Comparison of ENCODE assay signal across 8 mouse cellular contexts in genomic region chr7:16405073-16405455, GRCm38 (mm10). TPM values are rescaled to one million over a fixed set of nuclear protein-coding genes. Genes with fewer than 3 reads are reported as not detected.
DNase-seq lines count a peak whose midpoint lies in the region; ATAC-seq and TF ChIP-seq lines count a peak whose summit lies in the region.

No protein-coding gene starts in this region.

- no peaks in the 10 kb centered on the region; the same call in 1 of the 2 replicates for H3K36me3 ChIP-seq in embryonic facial prominence, embryonic 12.5 days
- no peaks in the 10 kb centered on the region for H3K36me3 ChIP-seq in heart, embryonic 11.5 days (ENCODE audit: control insufficient read depth, insufficient read depth, low read length)
- H3K36me3 ChIP-seq in spleen, adult 2 months (ENCODE audit: control insufficient read depth, insufficient read depth, low read length): 0 out of 2 replicates have a peak, but pooled peaks cover 1% of the 10 kb centered on the region

- H3K9me3 ChIP-seq in embryonic facial prominence, embryonic 12.5 days: no peaks in the 10 kb centered on the region
- no peaks in the 10 kb centered on the region for H3K9me3 ChIP-seq in heart, embryonic 11.5 days (replicated peaks; ENCODE audit: control insufficient read depth, low read length)

- H3K4me2 ChIP-seq in embryonic facial prominence, embryonic 12.5 days (replicated peaks): peak overlapping the region; percentile 7
- peak overlapping the region; percentile 57 for H3K4me2 ChIP-seq in heart, embryonic 11.5 days

- H3K27me3 ChIP-seq in embryonic facial prominence, embryonic 12.5 days: no peaks in the 10 kb centered on the region
- H3K27me3 ChIP-seq in heart, embryonic 11.5 days (ENCODE audit: control insufficient read depth, insufficient read depth, low read length): no peaks in the 10 kb centered on the region
- H3K27me3 ChIP-seq in spleen, adult 2 months (ENCODE audit: control insufficient read depth, insufficient read depth, low read length): no peaks in the 10 kb centered on the region

- H3K27ac ChIP-seq in embryonic facial prominence, embryonic 12.5 days: peak overlapping the region; percentile 80
- peak overlapping the region; percentile 95 for H3K27ac ChIP-seq in heart, embryonic 11.5 days (ENCODE audit: low read depth, low read length)
- peak overlapping the region; percentile 98 for H3K27ac ChIP-seq in spleen, adult 2 months (ENCODE audit: insufficient read depth, low read length)

- H3K4me3 ChIP-seq in embryonic facial prominence, embryonic 12.5 days: 0 out of 2 replicates have a peak overlapping the region, but pooled peaks have one; percentile 12
- H3K4me3 ChIP-seq in heart, embryonic 11.5 days (ENCODE audit: low read depth, low read length): peak overlapping the region; percentile 8; the same call in 1 of the 2 replicates
- H3K4me3 ChIP-seq in spleen, adult 2 months (ENCODE audit: extremely low read depth, insufficient read depth, insufficient read length): no peak overlapping the region

- peak overlapping the region; percentile 33; the same call in 1 of the 2 replicates for H3K9ac ChIP-seq in embryonic facial prominence, embryonic 12.5 days
- H3K9ac ChIP-seq in heart, embryonic 11.5 days (ENCODE audit: low read depth, low read length): peak overlapping the region; percentile 68; the same call in 1 of the 2 replicates

- TF ChIP-seq CTCF in spleen, adult 2 months (IDR thresholded peaks at IDR 0.05; ENCODE audit: extremely low read depth, insufficient read depth, insufficient read length, insufficient replicate concordance): no peak

- DNase-seq in cerebellum, adult 9-10 months: peak; percentile 68
- DNase-seq in kidney, adult 9 months: peak; percentile 81
- peak; percentile 80 for DNase-seq in lung, postnatal 10 days
- peak in 1 of 2 experiments; percentile 28 for DNase-seq in spleen, adult 2 months (ENCODE audit: low read depth in 1 of 2, low spot score in 2 of 2)
- DNase-seq in frontal cortex, postnatal 25 days (ENCODE audit: low spot score in 2 of 2): no peak

- H3K4me1 ChIP-seq in embryonic facial prominence, embryonic 12.5 days: peaks cover 30% of the 10 kb centered on the region
- H3K4me1 ChIP-seq in heart, embryonic 11.5 days (ENCODE audit: control insufficient read depth, insufficient read depth, low read length): peaks cover 35% of the 10 kb centered on the region
- H3K4me1 ChIP-seq in spleen, adult 2 months (ENCODE audit: control insufficient read depth, insufficient read depth, insufficient read length): peaks cover 29% of the 10 kb centered on the region

- WGBS in embryonic facial prominence, embryonic 12.5 days: 63% methylated on average over 2 of the region's 2 CpGs
- WGBS in heart, embryonic 11.5 days (ENCODE audit: insufficient replicate concordance): 50% methylated on average over 2 of the region's 2 CpGs
- WGBS in spleen, adult 2 months: 29% methylated on average over 2 of the region's 2 CpGs

- ATAC-seq in cerebellum, adult (ENCODE audit: insufficient number of reproducible peaks, low FRiP score, low TSS enrichment): no peak
- no peak for ATAC-seq in embryonic facial prominence, embryonic 12.5 days (ENCODE audit: insufficient number of reproducible peaks, insufficient read depth, low FRiP score, low TSS enrichment)
- no peak for ATAC-seq in heart, embryonic 11.5 days (replicated peaks; ENCODE audit: insufficient number of reproducible peaks, low FRiP score, low TSS enrichment)

- TF ChIP-seq POLR2A in spleen, adult 2 months (IDR thresholded peaks at IDR 0.05; ENCODE audit: low read depth, low read length): peak; percentile 40

RNA-seq across cellular contexts. Expression of gene Zc3h4, which starts 4.4 kb away (rescaled TPM):
- polyA plus RNA-seq in embryonic facial prominence, embryonic 12.5 days (2016; fragmentation: Nextera tagmentation; extraction: Ambion mirVana): 25.5 and 26.1 TPM in 2 replicates
- polyA plus RNA-seq in heart, embryonic 11.5 days (2014; fragmentation: Nextera tagmentation; extraction: Ambion mirVana): 9.4 and 12.8 TPM in 2 replicates
- polyA plus RNA-seq in spleen, adult 2 months (2012; rRNA removed): 47.2 and 57.2 TPM in 2 replicates

RNA-seq across cellular contexts. Expression of gene Sae1, which starts 17.5 kb away (rescaled TPM):
- polyA plus RNA-seq in embryonic facial prominence, embryonic 12.5 days (2016; fragmentation: Nextera tagmentation; extraction: Ambion mirVana): 386 and 405 TPM in 2 replicates
- polyA plus RNA-seq in heart, embryonic 11.5 days (2014; fragmentation: Nextera tagmentation; extraction: Ambion mirVana): 222 and 243 TPM in 2 replicates
- 16.7 and 20.7 TPM in 2 replicates for polyA plus RNA-seq in spleen, adult 2 months (2012; rRNA removed)

RNA-seq across cellular contexts. Expression of gene Tmem160, which starts 47.5 kb away (rescaled TPM):
- polyA plus RNA-seq in embryonic facial prominence, embryonic 12.5 days (2016; fragmentation: Nextera tagmentation; extraction: Ambion mirVana): 57.7 and 66.8 TPM in 2 replicates
- polyA plus RNA-seq in heart, embryonic 11.5 days (2014; fragmentation: Nextera tagmentation; extraction: Ambion mirVana): 69.4 and 78.6 TPM in 2 replicates
- polyA plus RNA-seq in spleen, adult 2 months (2012; rRNA removed): 118 and 170 TPM in 2 replicates

Comparison
In these comparisons a context has a peak if more than half of its experiments do, and no peak if none do; other contexts are left out.
1. DNase-seq: peak in cerebellum, adult 9-10 months (single experiment), kidney, adult 9 months (single experiment) and lung, postnatal 10 days (single experiment); none in frontal cortex, postnatal 25 days (0 of 2).
2. RNA of gene Sae1, which starts 17.5 kb away (polyA plus RNA-seq): 386 to 405 TPM in embryonic facial prominence, embryonic 12.5 days and 222 to 243 TPM in heart, embryonic 11.5 days; 16.7 to 20.7 TPM in spleen, adult 2 months; every median in the first group is over 10 times any median in the second.
3. Peak in every context shown above with its lines, with median percentiles within 50 percentile points of each other: H3K27ac ChIP-seq.